Mouse (Mus musculus): ENCODE data around the gene Aqp7. TPM values are rescaled to one million over a fixed set of nuclear protein-coding genes. Genes with fewer than 3 reads are reported as not detected.
"Not testable (repeated sequence)": the region's sequence is repeated elsewhere in the genome, so short reads cannot be mapped to it uniquely, and the experiment has no call there.

The Aqp7 gene
- 10 to 100 TPM; 38.2 to 43.8 TPM for total RNA-seq (2021)
- long read RNA-seq, experiment 1, transcript Aqp7-201 (8 exons, 2,527 nt), result major isoform, 24 of 50 reads
- long read RNA-seq, experiment 1, partial matches to known transcripts, result 1 of 50 reads
- long read RNA-seq, experiment 1, other reads (novel, unspliced or antisense), result 25 of 50 reads
- long read RNA-seq, experiment 2, transcript Aqp7-201 (8 exons, 2,527 nt), result major isoform, 37 of 67 reads
- long read RNA-seq, experiment 2, partial matches to known transcripts, result 0 of 67 reads
- long read RNA-seq, experiment 2, other reads (novel, unspliced or antisense), result 29 of 67 reads

GRCm38 (mm10) chr4:41047524-41048271, at the start of gene Aqp7:
Gene Aqp7 (minus strand): TSS chr4:41048139.
- intact Hi-C loops (cut with DNase I), result no loop called here
- peak; percentile 46 to 50 for DNase-seq

- DNase-seq, result no peak
- intact Hi-C loops (cut with DNase I), result no loop called here
Observed at GRCm38 (mm10) chr4:41097381-41097780, 49.4 kb upstream of the Aqp7 start.

- intact Hi-C loops (cut with DNase I), result no loop called here
Observed at GRCm38 (mm10) chr4:41096794-41097193, 48.9 kb upstream of the Aqp7 start.

GRCm38 (mm10) chr4:41096169-41096568, 48.2 kb upstream of the Aqp7 start:
- DNase-seq, result no peak
- intact Hi-C loops (cut with DNase I), result no loop called here

More at GRCm38 (mm10) chr4:41096794-41097193, 48.9 kb upstream of the Aqp7 start:
- no peak for DNase-seq

- peak in 1 of 2 experiments; percentile 26 for DNase-seq
- intact Hi-C loops (cut with DNase I), result no loop called here
Observed at GRCm38 (mm10) chr4:41094361-41094760, 46.4 kb upstream of the Aqp7 start.

- no peak for DNase-seq
- intact Hi-C loops (cut with DNase I), result no loop called here
Observed at GRCm38 (mm10) chr4:41092958-41093357, 45.0 kb upstream of the Aqp7 start.

- DNase-seq, result no peak
- intact Hi-C loops (cut with DNase I), result no loop called here
Observed at GRCm38 (mm10) chr4:41091391-41091790, 43.5 kb upstream of the Aqp7 start.

GRCm38 (mm10) chr4:41089705-41090104, 41.8 kb upstream of the Aqp7 start:
- DNase-seq, result no peak
- intact Hi-C loops (cut with DNase I), result no loop called here

GRCm38 (mm10) chr4:41089189-41089588, 41.2 kb upstream of the Aqp7 start:
- no peak for DNase-seq
- intact Hi-C loops (cut with DNase I), result no loop called here

GRCm38 (mm10) chr4:41087459-41088298, 39.7 kb upstream of the Aqp7 start:
- no peak for DNase-seq
- intact Hi-C loops (cut with DNase I), result no loop called here

GRCm38 (mm10) chr4:41086947-41087346, 39.0 kb upstream of the Aqp7 start:
- intact Hi-C loops (cut with DNase I), result no loop called here
- no peak for DNase-seq

- intact Hi-C loops (cut with DNase I), result no loop called here
- DNase-seq, result no peak
Observed at GRCm38 (mm10) chr4:41084819-41085218, 36.9 kb upstream of the Aqp7 start.

- intact Hi-C loops (cut with DNase I); DNase-seq: not testable (repeated sequence)
Observed at GRCm38 (mm10) chr4:41082803-41083202, 34.9 kb upstream of the Aqp7 start.

- no peak for DNase-seq
- intact Hi-C loops (cut with DNase I), result no loop called here
Observed at GRCm38 (mm10) chr4:41081733-41082132, 33.8 kb upstream of the Aqp7 start.

GRCm38 (mm10) chr4:41078726-41079125, 30.8 kb upstream of the Aqp7 start:
- intact Hi-C loops (cut with DNase I), result no loop called here

GRCm38 (mm10) chr4:41074461-41074860, 26.5 kb upstream of the Aqp7 start:
- no peak for DNase-seq
- intact Hi-C loops (cut with DNase I), result no loop called here

More at GRCm38 (mm10) chr4:41078726-41079125, 30.8 kb upstream of the Aqp7 start:
- DNase-seq, result no peak

- intact Hi-C loops (cut with DNase I), result no loop called here
- no peak for DNase-seq
Observed at GRCm38 (mm10) chr4:41073008-41073817, 25.3 kb upstream of the Aqp7 start.

- no peak for DNase-seq
- intact Hi-C loops (cut with DNase I), result no loop called here
Observed at GRCm38 (mm10) chr4:41071500-41072429, 23.8 kb upstream of the Aqp7 start.

GRCm38 (mm10) chr4:41065196-41065595, 17.3 kb upstream of the Aqp7 start:
- no peak for DNase-seq
- intact Hi-C loops (cut with DNase I), result no loop called here
